Mouse (Mus musculus): ENCODE measurements around the gene Ctbp1. TPM values are rescaled to one million over a fixed set of nuclear protein-coding genes. Genes with fewer than 3 reads are reported as not detected.

Gene Ctbp1
- polyA plus RNA-seq, 1 experiment from 2014 or later: 396 TPM

DNA sequence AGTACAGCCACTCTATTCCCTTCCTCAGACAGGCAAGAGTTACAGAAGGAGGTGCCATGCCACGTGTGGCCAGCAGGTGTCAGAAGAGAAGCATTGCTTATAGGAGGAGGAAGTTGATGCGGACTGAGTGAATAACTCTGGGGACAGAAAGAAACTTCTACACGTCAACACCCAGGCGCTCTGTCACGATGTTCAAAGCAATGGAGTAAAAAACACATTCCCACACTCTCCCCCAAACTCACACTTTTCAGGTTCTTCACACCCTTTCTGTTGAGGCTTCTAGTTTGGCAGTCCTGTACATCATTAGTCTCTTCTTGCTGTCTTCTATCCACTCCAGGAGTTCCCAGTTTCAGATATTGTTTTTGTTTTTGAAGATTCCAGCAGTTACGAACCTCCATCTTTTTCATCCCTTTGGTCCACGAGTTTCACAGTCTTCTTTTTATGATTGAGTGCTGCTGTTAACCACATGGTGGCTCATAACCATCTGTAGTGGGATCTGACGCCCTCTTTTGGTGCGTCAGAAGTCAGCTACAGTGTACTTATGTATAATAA is 71.0 kb downstream of the Ctbp1 start:
- Histone ChIP-seq H3K27ac (replicated peaks; ENCODE audit: low read depth, low read length) (no peak overlapping the region), H3K4me1 (ENCODE audit: control insufficient read depth, insufficient read depth, low read length) (no peaks in the 10 kb centered on the region), H3K36me3 (replicated peaks; ENCODE audit: control insufficient read depth, insufficient read depth, low read depth, low read length) (no peaks in the 10 kb centered on the region), H3K9ac (replicated peaks; ENCODE audit: low read length) (no peak overlapping the region), H3K4me3 (ENCODE audit: low read depth, low read length) (no peak overlapping the region), H3K27me3 (ENCODE audit: control insufficient read depth, insufficient read depth, low read length) (no peaks in the 10 kb centered on the region), H3K4me2 (ENCODE audit: low read depth, low read length) (no peak overlapping the region), H3K9me3 (replicated peaks; ENCODE audit: control insufficient read depth, low read length) (no peaks in the 10 kb centered on the region)
- 17% methylated on average over 9 of the region's 9 CpGs for WGBS
- no peak; the same call in 1 of the 2 replicates for ATAC-seq (replicated peaks; ENCODE audit: insufficient number of reproducible peaks, low FRiP score, low TSS enrichment, low read depth)
- peak; percentile 94 for DNase-seq (ENCODE audit: low spot score)

DNA sequence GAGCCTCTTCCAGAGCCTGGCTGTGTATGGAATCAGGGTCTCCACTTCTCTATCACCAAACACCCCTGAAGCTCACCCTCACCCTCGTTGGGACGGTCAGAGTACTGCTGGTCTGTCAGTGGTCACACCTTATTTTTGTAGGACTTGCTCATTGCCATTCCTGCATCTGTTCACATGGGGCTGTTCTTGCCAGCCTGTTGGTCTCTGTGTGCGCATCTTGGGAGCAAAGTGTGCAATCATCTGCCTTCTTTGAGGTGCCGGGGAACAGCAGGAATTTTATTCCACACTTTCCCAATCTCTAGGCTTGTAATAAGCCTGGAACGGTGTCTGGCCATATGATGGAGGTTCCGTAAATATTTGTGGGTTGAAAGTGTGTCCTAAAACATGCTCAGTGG is 71.6 kb downstream of the Ctbp1 start:
- WGBS: 83% methylated on average over 6 of the region's 6 CpGs
- Histone ChIP-seq H3K9me3 (replicated peaks; ENCODE audit: control insufficient read depth, low read length) (no peaks in the 10 kb centered on the region), H3K27me3 (ENCODE audit: control insufficient read depth, insufficient read depth, low read length) (no peaks in the 10 kb centered on the region), H3K4me3 (ENCODE audit: low read depth, low read length) (no peak overlapping the region), H3K36me3 (replicated peaks; ENCODE audit: control insufficient read depth, insufficient read depth, low read depth, low read length) (no peaks in the 10 kb centered on the region), H3K4me2 (ENCODE audit: low read depth, low read length) (no peak overlapping the region), H3K9ac (replicated peaks; ENCODE audit: low read length) (no peak overlapping the region), H3K4me1 (ENCODE audit: control insufficient read depth, insufficient read depth, low read length) (no peaks in the 10 kb centered on the region), H3K27ac (replicated peaks; ENCODE audit: low read depth, low read length) (no peak overlapping the region)
- ATAC-seq (replicated peaks; ENCODE audit: insufficient number of reproducible peaks, low FRiP score, low TSS enrichment, low read depth) (no peak), DNase-seq (ENCODE audit: low spot score) (no peak)

DNA sequence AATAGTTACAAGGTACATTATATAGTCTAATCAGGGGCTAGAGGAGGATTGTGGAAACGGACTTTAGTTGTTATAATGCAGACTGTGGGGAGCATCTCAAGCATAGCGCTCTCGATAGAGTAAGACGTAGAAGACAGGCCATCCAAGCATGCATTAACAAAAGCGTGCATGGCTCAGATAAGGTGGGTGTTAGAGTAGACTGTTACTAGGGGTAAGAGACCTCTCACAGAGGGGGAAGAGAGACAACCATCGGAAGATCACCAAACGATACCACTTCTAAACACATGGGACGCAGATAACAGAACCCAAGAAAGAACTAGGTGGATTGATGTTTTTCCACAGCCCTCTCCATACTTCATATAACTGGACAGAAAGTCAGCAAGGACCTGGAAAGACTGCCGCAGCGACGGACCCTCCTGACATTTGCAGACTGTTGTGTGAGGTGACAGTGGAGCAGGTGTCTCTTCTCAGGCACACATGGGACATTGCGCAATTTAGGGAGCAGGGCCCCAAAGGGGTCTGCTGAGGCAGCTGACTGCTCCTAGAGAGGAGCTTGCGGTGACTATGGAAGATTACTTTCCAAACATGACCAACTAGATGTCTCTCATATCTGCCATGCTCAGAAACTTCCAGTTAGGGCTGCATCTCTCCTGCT is 72.2 kb downstream of the Ctbp1 start:
- Histone ChIP-seq H3K4me1 (ENCODE audit: control insufficient read depth, insufficient read depth, low read length) (no peaks in the 10 kb centered on the region), H3K4me2 (ENCODE audit: low read depth, low read length) (no peak overlapping the region), H3K27me3 (ENCODE audit: control insufficient read depth, insufficient read depth, low read length) (no peaks in the 10 kb centered on the region), H3K9me3 (replicated peaks; ENCODE audit: control insufficient read depth, low read length) (no peaks in the 10 kb centered on the region), H3K9ac (replicated peaks; ENCODE audit: low read length) (no peak overlapping the region), H3K4me3 (ENCODE audit: low read depth, low read length) (no peak overlapping the region), H3K27ac (replicated peaks; ENCODE audit: low read depth, low read length) (no peak overlapping the region), H3K36me3 (replicated peaks; ENCODE audit: control insufficient read depth, insufficient read depth, low read depth, low read length) (no peaks in the 10 kb centered on the region)
- DNase-seq (ENCODE audit: low spot score): no peak
- 86% methylated on average over 13 of the region's 13 CpGs for WGBS
- ATAC-seq (replicated peaks; ENCODE audit: insufficient number of reproducible peaks, low FRiP score, low TSS enrichment, low read depth): no peak

DNA sequence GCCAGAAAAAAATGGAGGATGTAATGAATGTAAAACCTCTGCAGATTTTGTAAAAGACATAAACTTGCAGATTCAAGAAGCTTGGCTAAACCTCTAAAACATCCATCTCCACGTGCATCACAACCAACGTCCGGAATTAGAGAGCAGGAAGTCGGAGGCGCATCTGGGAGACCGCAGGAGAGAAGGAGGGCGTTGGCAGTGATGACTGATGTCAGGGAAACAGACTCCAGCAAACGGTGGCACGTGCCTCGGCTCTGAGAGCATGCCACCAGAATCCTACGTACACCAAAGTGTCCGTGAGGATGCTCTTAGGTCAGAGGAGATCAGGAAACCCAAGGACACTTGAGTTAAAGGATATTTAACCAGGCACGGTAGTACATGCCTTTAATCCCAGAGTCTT is 73.1 kb downstream of the Ctbp1 start:
- Histone ChIP-seq H3K36me3 (replicated peaks; ENCODE audit: control insufficient read depth, insufficient read depth, low read depth, low read length) (no peaks in the 10 kb centered on the region), H3K4me3 (ENCODE audit: low read depth, low read length) (no peak overlapping the region), H3K27me3 (ENCODE audit: control insufficient read depth, insufficient read depth, low read length) (no peaks in the 10 kb centered on the region), H3K27ac (replicated peaks; ENCODE audit: low read depth, low read length) (no peak overlapping the region), H3K9ac (replicated peaks; ENCODE audit: low read length) (no peak overlapping the region), H3K4me1 (ENCODE audit: control insufficient read depth, insufficient read depth, low read length) (no peaks in the 10 kb centered on the region), H3K9me3 (replicated peaks; ENCODE audit: control insufficient read depth, low read length) (no peaks in the 10 kb centered on the region), H3K4me2 (ENCODE audit: low read depth, low read length) (no peak overlapping the region)
- 80% methylated on average over 13 of the region's 13 CpGs for WGBS
- DNase-seq (ENCODE audit: low spot score): no peak
- no peak for ATAC-seq (replicated peaks; ENCODE audit: insufficient number of reproducible peaks, low FRiP score, low TSS enrichment, low read depth)

DNA sequence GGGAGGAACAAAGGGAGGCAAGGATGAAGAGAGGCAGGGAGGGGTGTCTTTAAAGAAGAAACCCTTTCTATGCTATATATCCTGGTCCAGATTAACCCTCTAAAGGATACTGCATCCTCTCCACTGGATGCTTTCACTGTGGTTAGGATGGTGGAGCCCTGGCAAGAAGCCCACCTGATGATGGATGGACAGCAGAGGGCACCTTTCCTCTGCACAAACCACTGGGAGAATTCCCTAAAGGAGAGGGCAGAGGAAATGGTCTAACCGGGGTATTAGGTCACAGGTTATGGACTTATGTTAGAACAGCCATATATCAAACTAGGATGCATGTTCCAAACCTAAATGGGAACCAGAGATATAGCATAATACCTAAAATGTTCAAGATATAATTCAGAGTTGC is 74.7 kb downstream of the Ctbp1 start:
- no peaks in the 10 kb centered on the region for H3K36me3 ChIP-seq (replicated peaks; ENCODE audit: control insufficient read depth, insufficient read depth, low read depth, low read length)
- no peak for DNase-seq (ENCODE audit: low spot score)
- no peak overlapping the region for H3K9ac ChIP-seq (replicated peaks; ENCODE audit: low read length)
- no peak overlapping the region for H3K4me2 ChIP-seq (ENCODE audit: low read depth, low read length)
- 63% methylated on average over 1 of the region's 1 CpGs for WGBS
- no peak overlapping the region for H3K4me3 ChIP-seq (ENCODE audit: low read depth, low read length)
- H3K27ac ChIP-seq (replicated peaks; ENCODE audit: low read depth, low read length): no peak overlapping the region
- no peaks in the 10 kb centered on the region for H3K9me3 ChIP-seq (replicated peaks; ENCODE audit: control insufficient read depth, low read length)
- no peaks in the 10 kb centered on the region for H3K27me3 ChIP-seq (ENCODE audit: control insufficient read depth, insufficient read depth, low read length)
- ATAC-seq (replicated peaks; ENCODE audit: insufficient number of reproducible peaks, low FRiP score, low TSS enrichment, low read depth): no peak
- H3K4me1 ChIP-seq (ENCODE audit: control insufficient read depth, insufficient read depth, low read length): no peaks in the 10 kb centered on the region

Other genes with a start within 250 kb of the Ctbp1 start
- not detected in 2 replicates for gene Slc5a1, start 170.8 kb downstream of the Ctbp1 start, polyA plus RNA-seq (2014; fragmentation: Nextera tagmentation; extraction: Ambion mirVana)
- 4.2 and 5.3 TPM in 2 replicates for gene Spon2, start 56.5 kb downstream of the Ctbp1 start, polyA plus RNA-seq (2014; fragmentation: Nextera tagmentation; extraction: Ambion mirVana)
- 136 and 144 TPM in 2 replicates for gene Maea, start 60.5 kb upstream of the Ctbp1 start, polyA plus RNA-seq (2014; fragmentation: Nextera tagmentation; extraction: Ambion mirVana)
- gene Uvssa, start 103.6 kb upstream of the Ctbp1 start, polyA plus RNA-seq (2014; fragmentation: Nextera tagmentation; extraction: Ambion mirVana): 6.4 and 7.3 TPM in 2 replicates
- gene Nkx1-1, start 159.0 kb upstream of the Ctbp1 start, polyA plus RNA-seq (2014; fragmentation: Nextera tagmentation; extraction: Ambion mirVana): 0.17 and 0.18 TPM in 2 replicates